Mouse (Mus musculus) G1E (cell line): ENCODE data around the gene RPS10-NUDT3.

Experiments
- CTCF ChIP-seq: IDR thresholded peaks from 2 replicates; pipeline ENCODE4 v1.5.1; 2012; ENCODE audit warnings: low read depth, low read length, inconsistent platforms, mixed read lengths
- POLR2AphosphoS5 ChIP-seq: IDR thresholded peaks from 2 replicates; pipeline ENCODE4 v1.6.1; 2012; ENCODE audit warnings: low read depth, low read length, inconsistent platforms; ENCODE audit not compliant: insufficient replicate concordance

- TF ChIP-seq CTCF = no peak
- TF ChIP-seq POLR2AphosphoS5 = no peak
These were observed 89.0 kb downstream of the RPS10-NUDT3 start for GRCm38 (mm10) chr17:27545991-27546390.
